Mouse (Mus musculus) intestine, embryonic 16.5 days (tissue): ENCODE data around the gene Elmsan1. TPM values are rescaled to one million over a fixed set of nuclear protein-coding genes. Genes with fewer than 3 reads are reported as not detected.

Source experiments
- polyA plus RNA-seq: library from polyadenylated mRNA; unstranded; fragments of >200 nt; fragmentation: Nextera tagmentation; extraction: Ambion mirVana; gene quantifications from 2 replicates; pipeline ENCODE4 v1.2.1, GENCODE M21; 2015

Elmsan1 gene
- polyA plus RNA-seq, 1 experiment from 2014 or later, result 6.3 TPM

Other genes with a start within 250 kb of the Elmsan1 start
- gene Heatr4, start 234.0 kb downstream of the Elmsan1 start, polyA plus RNA-seq, result not detected in 2 replicates
- 35.3 and 39.5 TPM in 2 replicates for gene Acot2, start 231.0 kb downstream of the Elmsan1 start, polyA plus RNA-seq
- gene Acot1, start 209.4 kb downstream of the Elmsan1 start, polyA plus RNA-seq, result 159 and 188 TPM in 2 replicates
- 12.9 and 20.6 TPM in 2 replicates for gene Acot4, start 180.5 kb downstream of the Elmsan1 start, polyA plus RNA-seq
- not detected in 2 replicates for gene Gm49366, start 179.9 kb downstream of the Elmsan1 start, polyA plus RNA-seq
- gene Acot3, start 166.7 kb downstream of the Elmsan1 start, polyA plus RNA-seq, result 7.0 and 11.7 TPM in 2 replicates
- gene Acot5, start 149.6 kb downstream of the Elmsan1 start, polyA plus RNA-seq, result 0.21 and 0.28 TPM in 2 replicates
- 2.5 and 3.2 TPM in 2 replicates for gene Acot6, start 118.2 kb downstream of the Elmsan1 start, polyA plus RNA-seq
- gene Dnal1, start 104.5 kb downstream of the Elmsan1 start, polyA plus RNA-seq, result 2.4 and 3.4 TPM in 2 replicates
- 0.34 and 0.67 TPM in 2 replicates for gene Pnma1, start 70.4 kb downstream of the Elmsan1 start, polyA plus RNA-seq
- 58.1 and 60.2 TPM in 2 replicates for gene Ptgr2, start 66.4 kb upstream of the Elmsan1 start, polyA plus RNA-seq
- 54.8 and 61.5 TPM in 2 replicates for gene Zfp410, start 98.0 kb upstream of the Elmsan1 start, polyA plus RNA-seq
- gene Coq6, start 142.8 kb upstream of the Elmsan1 start, polyA plus RNA-seq, result 51.2 and 53.8 TPM in 2 replicates
- 2.3 and 3.3 TPM in 2 replicates for gene Fam161b, start 143.0 kb upstream of the Elmsan1 start, polyA plus RNA-seq
- gene Entpd5, start 190.1 kb upstream of the Elmsan1 start, polyA plus RNA-seq, result 53.0 and 60.2 TPM in 2 replicates
- gene Bbof1, start 190.2 kb upstream of the Elmsan1 start, polyA plus RNA-seq, result 0.56 and 0.84 TPM in 2 replicates
- 20.0 and 23.3 TPM in 2 replicates for gene Rnf113a2, start 198.3 kb upstream of the Elmsan1 start, polyA plus RNA-seq
- gene Aldh6a1, start 232.1 kb upstream of the Elmsan1 start, polyA plus RNA-seq, result 34.9 and 36.5 TPM in 2 replicates
- gene Lin52, start 232.5 kb upstream of the Elmsan1 start, polyA plus RNA-seq, result 13.9 and 14.7 TPM in 2 replicates